Mouse (Mus musculus): ENCODE measurements around the gene Rplp2. TPM values are rescaled to one million over a fixed set of nuclear protein-coding genes. Genes with fewer than 3 reads are reported as not detected.

Gene Rplp2
- polyA plus RNA-seq, 1 experiment from 2014 or later, result 704 TPM

GRCm38 (mm10) chr7:141428701-141429100 is 18.5 kb upstream of the Rplp2 start:
- H3K4me3 ChIP-seq (ENCODE audit: low read length), result no peak overlapping the region
- H3K4me2 ChIP-seq (ENCODE audit: low read depth, low read length), result peak overlapping the region; percentile 34; the same call in 1 of the 2 replicates
- no peaks in the 10 kb centered on the region for H3K9me3 ChIP-seq (replicated peaks; ENCODE audit: control insufficient read depth, low read length)
- ATAC-seq (replicated peaks; ENCODE audit: extremely low read depth, insufficient read depth, low FRiP score), result no peak
- no peak overlapping the region for H3K9ac ChIP-seq (ENCODE audit: low read length)
- H3K27me3 ChIP-seq (ENCODE audit: control insufficient read depth, insufficient read depth, low read length), result no peaks in the 10 kb centered on the region
- 46% methylated on average over 5 of the region's 5 CpGs for WGBS
- peaks cover 14% of the 10 kb centered on the region; the same call in 1 of the 2 replicates for H3K4me1 ChIP-seq (ENCODE audit: control insufficient read depth, insufficient read depth, low read length)
- H3K36me3 ChIP-seq (ENCODE audit: control insufficient read depth, insufficient read depth), result peaks cover 11% of the 10 kb centered on the region
- no peak overlapping the region for H3K27ac ChIP-seq (ENCODE audit: low read length)

GRCm38 (mm10) chr7:141429310-141429709 is 17.9 kb upstream of the Rplp2 start, which contains the start of gene Cend1:
Cend1 (minus strand) TSS chr7:141429491.
- ATAC-seq (replicated peaks; ENCODE audit: extremely low read depth, insufficient read depth, low FRiP score), result peak; percentile 57
- 4% methylated on average over 19 of the region's 19 CpGs for WGBS
- H3K27me3 ChIP-seq (ENCODE audit: control insufficient read depth, insufficient read depth, low read length), result no peaks in the 10 kb centered on the region
- H3K4me2 ChIP-seq (ENCODE audit: low read depth, low read length), result peak within 1 kb of the TSS; percentile 34
- H3K9ac ChIP-seq (ENCODE audit: low read length), result peak within 1 kb of the TSS; percentile 2; the same call in 1 of the 2 replicates
- H3K36me3 ChIP-seq (ENCODE audit: control insufficient read depth, insufficient read depth), result peaks cover 11% of the 10 kb centered on the region
- H3K27ac ChIP-seq (ENCODE audit: low read length), result peak within 1 kb of the TSS; percentile 41
- H3K9me3 ChIP-seq (replicated peaks; ENCODE audit: control insufficient read depth, low read length), result no peaks in the 10 kb centered on the region
- peaks cover 20% of the 10 kb centered on the region for H3K4me1 ChIP-seq (ENCODE audit: control insufficient read depth, insufficient read depth, low read length)
- peak within 1 kb of the TSS; percentile 8 for H3K4me3 ChIP-seq (ENCODE audit: low read length)

- peak overlapping the region; percentile 2; the same call in 1 of the 2 replicates for H3K9ac ChIP-seq (ENCODE audit: low read length)
- WGBS, result 45% methylated on average over 9 of the region's 9 CpGs
- H3K4me3 ChIP-seq (ENCODE audit: low read length), result no peak overlapping the region
- no peak for ATAC-seq (replicated peaks; ENCODE audit: extremely low read depth, insufficient read depth, low FRiP score)
- peak overlapping the region; percentile 34 for H3K4me2 ChIP-seq (ENCODE audit: low read depth, low read length)
- H3K27me3 ChIP-seq (ENCODE audit: control insufficient read depth, insufficient read depth, low read length), result no peaks in the 10 kb centered on the region
- peaks cover 11% of the 10 kb centered on the region for H3K36me3 ChIP-seq (ENCODE audit: control insufficient read depth, insufficient read depth)
- H3K4me1 ChIP-seq (ENCODE audit: control insufficient read depth, insufficient read depth, low read length), result peaks cover 25% of the 10 kb centered on the region
- H3K9me3 ChIP-seq (replicated peaks; ENCODE audit: control insufficient read depth, low read length), result no peaks in the 10 kb centered on the region
- peak overlapping the region; percentile 41 for H3K27ac ChIP-seq (ENCODE audit: low read length)
Measured at GRCm38 (mm10) chr7:141429840-141430584, 17.2 kb upstream of the Rplp2 start.

GRCm38 (mm10) chr7:141430585-141431240 is 16.5 kb upstream of the Rplp2 start:
- H3K36me3 ChIP-seq (ENCODE audit: control insufficient read depth, insufficient read depth), result peaks cover 11% of the 10 kb centered on the region
- no peaks in the 10 kb centered on the region for H3K9me3 ChIP-seq (replicated peaks; ENCODE audit: control insufficient read depth, low read length)
- ATAC-seq (replicated peaks; ENCODE audit: extremely low read depth, insufficient read depth, low FRiP score), result no peak
- no peak overlapping the region for H3K4me2 ChIP-seq (ENCODE audit: low read depth, low read length)
- no peaks in the 10 kb centered on the region for H3K27me3 ChIP-seq (ENCODE audit: control insufficient read depth, insufficient read depth, low read length)
- H3K27ac ChIP-seq (ENCODE audit: low read length), result no peak overlapping the region
- H3K9ac ChIP-seq (ENCODE audit: low read length), result no peak overlapping the region
- H3K4me3 ChIP-seq (ENCODE audit: low read length), result no peak overlapping the region
- H3K4me1 ChIP-seq (ENCODE audit: control insufficient read depth, insufficient read depth, low read length), result peaks cover 29% of the 10 kb centered on the region
- 94% methylated on average over 9 of the region's 9 CpGs for WGBS

GRCm38 (mm10) chr7:141431434-141432185 is 15.6 kb upstream of the Rplp2 start:
- H3K4me2 ChIP-seq (ENCODE audit: low read depth, low read length), result no peak overlapping the region
- peaks cover 31% of the 10 kb centered on the region for H3K4me1 ChIP-seq (ENCODE audit: control insufficient read depth, insufficient read depth, low read length)
- 92% methylated on average over 19 of the region's 19 CpGs for WGBS
- no peak for ATAC-seq (replicated peaks; ENCODE audit: extremely low read depth, insufficient read depth, low FRiP score)
- no peak overlapping the region for H3K27ac ChIP-seq (ENCODE audit: low read length)
- no peak overlapping the region for H3K4me3 ChIP-seq (ENCODE audit: low read length)
- H3K36me3 ChIP-seq (ENCODE audit: control insufficient read depth, insufficient read depth), result peaks cover 11% of the 10 kb centered on the region
- H3K9me3 ChIP-seq (replicated peaks; ENCODE audit: control insufficient read depth, low read length), result no peaks in the 10 kb centered on the region
- no peak overlapping the region for H3K9ac ChIP-seq (ENCODE audit: low read length)
- no peaks in the 10 kb centered on the region for H3K27me3 ChIP-seq (ENCODE audit: control insufficient read depth, insufficient read depth, low read length)

- no peaks in the 10 kb centered on the region for H3K9me3 ChIP-seq (replicated peaks; ENCODE audit: control insufficient read depth, low read length)
- no peaks in the 10 kb centered on the region for H3K27me3 ChIP-seq (ENCODE audit: control insufficient read depth, insufficient read depth, low read length)
- peaks cover 11% of the 10 kb centered on the region for H3K36me3 ChIP-seq (ENCODE audit: control insufficient read depth, insufficient read depth)
- no peak overlapping the region for H3K4me2 ChIP-seq (ENCODE audit: low read depth, low read length)
- peaks cover 35% of the 10 kb centered on the region for H3K4me1 ChIP-seq (ENCODE audit: control insufficient read depth, insufficient read depth, low read length)
- no peak overlapping the region for H3K4me3 ChIP-seq (ENCODE audit: low read length)
- no peak overlapping the region for H3K27ac ChIP-seq (ENCODE audit: low read length)
- WGBS, result 77% methylated on average over 8 of the region's 8 CpGs
- no peak for ATAC-seq (replicated peaks; ENCODE audit: extremely low read depth, insufficient read depth, low FRiP score)
- no peak overlapping the region for H3K9ac ChIP-seq (ENCODE audit: low read length)
Measured at GRCm38 (mm10) chr7:141432186-141432611, 15.0 kb upstream of the Rplp2 start.

GRCm38 (mm10) chr7:141432741-141433516 is 14.2 kb upstream of the Rplp2 start:
- peaks cover 11% of the 10 kb centered on the region for H3K36me3 ChIP-seq (ENCODE audit: control insufficient read depth, insufficient read depth)
- no peak overlapping the region for H3K4me3 ChIP-seq (ENCODE audit: low read length)
- H3K27ac ChIP-seq (ENCODE audit: low read length), result no peak overlapping the region
- 92% methylated on average over 6 of the region's 6 CpGs for whole genome bisulfite sequencing
- H3K9ac ChIP-seq (ENCODE audit: low read length), result no peak overlapping the region
- peaks cover 35% of the 10 kb centered on the region for H3K4me1 ChIP-seq (ENCODE audit: control insufficient read depth, insufficient read depth, low read length)
- no peak overlapping the region for H3K4me2 ChIP-seq (ENCODE audit: low read depth, low read length)
- no peaks in the 10 kb centered on the region for H3K27me3 ChIP-seq (ENCODE audit: control insufficient read depth, insufficient read depth, low read length)
- ATAC-seq (replicated peaks; ENCODE audit: extremely low read depth, insufficient read depth, low FRiP score), result no peak
- no peaks in the 10 kb centered on the region for H3K9me3 ChIP-seq (replicated peaks; ENCODE audit: control insufficient read depth, low read length)

GRCm38 (mm10) chr7:141433517-141434400 is 13.4 kb upstream of the Rplp2 start:
- Histone ChIP-seq H3K27ac (ENCODE audit: low read length) (0 out of 2 replicates have a peak overlapping the region, but pooled peaks have one; percentile 10), H3K4me2 (ENCODE audit: low read depth, low read length) (peak overlapping the region; percentile 81), H3K4me3 (ENCODE audit: low read length) (peak overlapping the region; percentile 64), H3K27me3 (ENCODE audit: control insufficient read depth, insufficient read depth, low read length) (no peaks in the 10 kb centered on the region), H3K9me3 (replicated peaks; ENCODE audit: control insufficient read depth, low read length) (no peaks in the 10 kb centered on the region), H3K4me1 (ENCODE audit: control insufficient read depth, insufficient read depth, low read length) (peaks cover 32% of the 10 kb centered on the region), H3K9ac (ENCODE audit: low read length) (peak overlapping the region; percentile 73), H3K36me3 (ENCODE audit: control insufficient read depth, insufficient read depth) (peaks cover 15% of the 10 kb centered on the region)
- WGBS, result 73% methylated on average over 15 of the region's 15 CpGs
- no peak for ATAC-seq (replicated peaks; ENCODE audit: extremely low read depth, insufficient read depth, low FRiP score)

All from heart, embryonic 16.5 days (tissue).